Mouse (Mus musculus) stomach, embryonic 14.5 days (tissue): ENCODE data around the gene Tsnax. TPM values are rescaled to one million over a fixed set of nuclear protein-coding genes. Genes with fewer than 3 reads are reported as not detected.

Source experiments
- ATAC-seq: fragments of 200-750 bp; cut with Nextera tagmentation; 2 replicates; pipeline ENCODE4 v1.8.0; 2017; ENCODE audit warnings: low read depth, moderate TSS enrichment; ENCODE audit not compliant: insufficient number of reproducible peaks, insufficient read depth, low FRiP score
- H3K27ac ChIP-seq: fragments of 300-500 bp; sonication (generic); 2 replicates; pipeline ENCODE4 v1.5.1; 2014; ENCODE audit warnings: mild to moderate bottlenecking, low read length, moderate library complexity, mixed read lengths
- H3K27me3 ChIP-seq: fragments of 300-500 bp; sonication (generic); 2 replicates; pipeline ENCODE4 v1.6.1; 2014; ENCODE audit warnings: low read length, control low read depth, mixed read lengths; ENCODE audit not compliant: control insufficient read depth, insufficient read depth
- H3K36me3 ChIP-seq: fragments of 300-500 bp; sonication (generic); 2 replicates; pipeline ENCODE4 v1.6.1; 2014; ENCODE audit warnings: mild to moderate bottlenecking, control low read depth, low read length, moderate library complexity, mixed read lengths; ENCODE audit not compliant: control insufficient read depth, insufficient read depth
- H3K4me1 ChIP-seq: fragments of 300-500 bp; sonication (generic); 2 replicates; pipeline ENCODE4 v1.6.1; 2014; ENCODE audit warnings: low read length, control low read depth, mixed read lengths; ENCODE audit not compliant: control insufficient read depth, insufficient read depth
- H3K4me2 ChIP-seq: fragments of 300-500 bp; sonication (generic); replicated peaks from 2 replicates; pipeline ENCODE4 v1.6.1; 2014; ENCODE audit warnings: low read depth, low read length, control low read depth
- H3K4me3 ChIP-seq: fragments of 300-500 bp; sonication (generic); 2 replicates; pipeline ENCODE4 v1.5.1; 2014; ENCODE audit warnings: low read depth, low read length, control low read depth
- H3K9ac ChIP-seq: fragments of 300-500 bp; sonication (generic); replicated peaks from 2 replicates; pipeline ENCODE4 v1.6.1; 2014; ENCODE audit warnings: low read depth, mild to moderate bottlenecking, control low read depth, low read length, moderate library complexity, mixed read lengths
- H3K9me3 ChIP-seq: fragments of 300-500 bp; sonication (generic); 2 replicates; pipeline ENCODE4 v1.6.1; 2016; ENCODE audit warnings: low read depth, low read length, control low read depth; ENCODE audit not compliant: control insufficient read depth
- WGBS: fragments of 180-500 bp; shearing (Covaris S2); extraction: QIAGEN DNeasy Blood & Tissue Kit; methylation state at CpG from one replicate; pipeline ENCODE4 v1.1.7; 2014; 5-methylcytosine and 5-hydroxymethylcytosine counted together
- polyA plus RNA-seq: library from polyadenylated mRNA; unstranded; fragments of >200 nt; fragmentation: Nextera tagmentation; extraction: Ambion mirVana; gene quantifications from 2 replicates; pipeline ENCODE4 v1.2.1, GENCODE M21; 2014

Gene Tsnax
- polyA plus RNA-seq, 1 experiment from 2014 or later, result 128 TPM

DNA sequence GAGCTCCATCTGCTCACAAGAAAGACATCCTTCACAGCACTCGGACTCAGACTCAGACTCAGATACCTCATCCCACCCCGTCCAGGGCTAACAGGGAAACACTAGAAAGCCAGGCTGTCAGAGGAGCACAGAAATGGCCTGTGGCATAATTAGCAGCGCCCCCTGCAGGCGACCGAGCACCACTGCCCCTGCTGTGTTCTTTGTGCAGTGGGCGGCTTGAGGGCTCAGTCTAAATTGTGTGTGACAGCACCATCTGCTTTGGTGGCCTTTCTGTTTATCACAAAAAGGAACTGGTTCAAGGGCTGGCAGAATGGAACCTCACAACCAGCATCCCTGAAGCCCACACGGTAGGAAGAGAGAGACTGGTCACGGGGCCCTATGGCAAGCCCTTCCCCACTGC is 21.9 kb downstream of the Tsnax start:
- Histone ChIP-seq H3K36me3 (peaks cover 29% of the 10 kb centered on the region), H3K27me3 (no peaks in the 10 kb centered on the region), H3K9ac (no peak overlapping the region), H3K4me2 (no peak overlapping the region), H3K4me1 (no peaks in the 10 kb centered on the region), H3K9me3 (no peaks in the 10 kb centered on the region), H3K4me3 (no peak overlapping the region), H3K27ac (no peak overlapping the region)
- WGBS, result 41% methylated on average over 8 of the region's 8 CpGs
- ATAC-seq, result no peak

DNA sequence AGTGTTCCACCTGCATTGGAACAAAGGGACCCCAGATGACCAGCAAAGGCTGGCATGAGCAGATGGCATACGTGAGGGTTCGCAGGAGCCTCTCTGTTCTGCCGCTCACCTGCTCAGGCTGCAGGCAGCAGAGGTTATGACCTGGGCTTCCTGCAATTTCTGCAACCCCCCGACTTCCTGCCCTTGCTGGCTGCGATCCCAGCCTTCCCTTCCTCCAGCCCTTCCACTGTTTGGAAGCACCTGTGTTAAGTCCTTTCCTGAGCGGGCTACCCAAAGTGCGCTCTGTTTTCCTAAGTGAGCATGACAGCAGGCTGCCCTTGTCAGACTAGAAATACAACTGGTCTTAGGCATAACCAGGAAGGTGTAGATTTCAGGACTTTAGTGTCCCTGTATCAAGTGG is 24.3 kb downstream of the Tsnax start:
- WGBS, result 57% methylated on average over 7 of the region's 7 CpGs
- no peaks in the 10 kb centered on the region for H3K4me1 ChIP-seq
- H3K27me3 ChIP-seq, result no peaks in the 10 kb centered on the region
- peaks cover 5% of the 10 kb centered on the region; the same call in 1 of the 2 replicates for H3K9me3 ChIP-seq
- no peak overlapping the region for H3K9ac ChIP-seq
- no peak overlapping the region for H3K27ac ChIP-seq
- no peak overlapping the region for H3K4me2 ChIP-seq
- no peak overlapping the region for H3K4me3 ChIP-seq
- no peak for ATAC-seq
- peaks cover 19% of the 10 kb centered on the region for H3K36me3 ChIP-seq

DNA sequence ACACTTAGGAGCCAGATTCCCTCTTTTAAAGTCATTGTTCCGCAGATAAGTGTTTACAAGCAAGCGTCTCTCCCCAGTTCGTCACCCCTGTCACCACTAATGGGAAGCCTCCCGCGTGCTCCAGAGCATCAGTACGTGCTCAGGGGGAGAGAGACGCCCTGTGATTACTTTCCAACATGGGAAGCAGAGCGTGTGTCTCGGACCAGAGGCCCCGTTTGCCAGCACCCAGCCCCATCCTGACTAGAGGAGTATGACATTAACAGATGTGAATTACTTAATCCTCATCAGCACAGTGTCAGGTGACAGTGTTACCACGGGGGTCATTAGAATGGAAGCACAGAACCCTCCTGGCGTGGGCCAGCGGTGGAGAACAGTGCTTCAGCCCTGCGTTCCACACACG is 25.9 kb downstream of the Tsnax start:
- Histone ChIP-seq H3K4me3 (no peak overlapping the region), H3K27ac (no peak overlapping the region), H3K27me3 (no peaks in the 10 kb centered on the region), H3K36me3 (peaks cover 9% of the 10 kb centered on the region), H3K9me3 (peaks cover 5% of the 10 kb centered on the region; the same call in 1 of the 2 replicates), H3K4me2 (no peak overlapping the region), H3K4me1 (no peaks in the 10 kb centered on the region), H3K9ac (no peak overlapping the region)
- 81% methylated on average over 15 of the region's 15 CpGs for WGBS
- no peak for ATAC-seq

DNA sequence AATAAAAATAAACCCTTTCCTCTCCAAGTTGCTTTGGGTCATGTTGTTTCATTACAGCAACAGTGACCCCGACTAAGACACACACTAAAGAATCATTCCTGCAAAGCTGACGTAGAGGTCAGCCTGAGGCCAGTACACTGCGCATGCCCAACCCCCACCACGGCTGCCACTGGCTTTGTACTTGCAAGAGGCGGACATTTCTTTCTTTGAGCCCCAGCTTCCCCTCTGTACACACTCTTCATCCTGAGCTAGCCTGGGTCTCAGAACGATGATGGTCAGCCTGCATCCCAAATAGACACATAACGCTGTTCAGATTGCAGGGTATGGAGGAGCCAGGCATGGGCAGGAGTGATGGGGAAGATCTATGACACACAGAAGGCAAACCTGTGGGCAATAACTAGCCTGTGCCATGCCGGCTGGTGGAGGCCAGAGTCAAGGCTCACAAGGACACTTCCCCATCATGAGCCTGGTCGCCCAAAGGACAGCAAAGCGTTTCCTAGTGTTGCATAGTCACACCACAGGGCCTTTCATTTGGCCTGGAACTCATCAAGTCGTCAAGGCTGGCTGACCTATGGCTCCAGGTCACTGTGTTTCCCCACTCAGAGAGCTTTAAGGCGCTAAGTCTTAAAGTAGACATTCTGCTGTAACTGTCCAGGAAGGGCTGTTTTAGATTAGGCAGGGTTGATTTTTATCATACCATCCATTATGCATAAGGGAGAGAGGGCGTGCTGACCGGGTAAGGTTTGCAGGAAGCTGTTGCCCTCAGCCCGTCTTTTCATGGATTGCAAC is 28.0 kb downstream of the Tsnax start:
- H3K27ac ChIP-seq, result no peak overlapping the region

DNA sequence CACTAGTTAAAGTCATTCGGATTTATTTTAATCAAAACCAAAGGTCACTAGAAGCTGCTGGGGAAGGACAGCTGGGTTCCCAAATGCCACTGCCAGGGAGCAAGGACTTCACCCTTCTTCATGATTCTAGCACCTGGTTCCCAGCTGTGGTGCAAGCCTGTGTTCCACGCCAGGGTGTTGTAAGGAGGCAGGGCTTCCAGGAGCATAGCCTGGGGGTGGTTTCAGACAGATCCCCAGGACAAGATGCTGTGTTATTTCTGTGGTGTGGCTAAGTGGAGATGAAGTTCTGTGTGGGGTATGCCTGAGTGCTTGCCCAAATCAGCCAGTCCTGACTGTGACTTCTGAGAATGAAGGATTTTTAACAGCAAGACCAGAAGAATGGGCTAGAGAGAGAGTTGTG is 28.7 kb downstream of the Tsnax start:
- Histone ChIP-seq H3K4me3 (no peak overlapping the region), H3K9ac (no peak overlapping the region), H3K4me1 (no peaks in the 10 kb centered on the region), H3K9me3 (peaks cover 5% of the 10 kb centered on the region; the same call in 1 of the 2 replicates), H3K27me3 (no peaks in the 10 kb centered on the region), H3K36me3 (peaks cover 5% of the 10 kb centered on the region; the same call in 1 of the 2 replicates), H3K4me2 (no peak overlapping the region), H3K27ac (no peak overlapping the region)
- ATAC-seq, result no peak
- WGBS, result 50% methylated on average over 2 of the region's 2 CpGs

More for the DNA sequence above, 28.0 kb downstream of the Tsnax start:
- peaks cover 5% of the 10 kb centered on the region; the same call in 1 of the 2 replicates for H3K9me3 ChIP-seq
- H3K36me3 ChIP-seq, result peaks cover 5% of the 10 kb centered on the region; the same call in 1 of the 2 replicates
- H3K4me1 ChIP-seq, result no peaks in the 10 kb centered on the region
- no peaks in the 10 kb centered on the region for H3K27me3 ChIP-seq
- 63% methylated on average over 15 of the region's 15 CpGs for WGBS
- no peak overlapping the region for H3K4me3 ChIP-seq
- no peak overlapping the region for H3K9ac ChIP-seq
- ATAC-seq, result no peak
- H3K4me2 ChIP-seq, result no peak overlapping the region

DNA sequence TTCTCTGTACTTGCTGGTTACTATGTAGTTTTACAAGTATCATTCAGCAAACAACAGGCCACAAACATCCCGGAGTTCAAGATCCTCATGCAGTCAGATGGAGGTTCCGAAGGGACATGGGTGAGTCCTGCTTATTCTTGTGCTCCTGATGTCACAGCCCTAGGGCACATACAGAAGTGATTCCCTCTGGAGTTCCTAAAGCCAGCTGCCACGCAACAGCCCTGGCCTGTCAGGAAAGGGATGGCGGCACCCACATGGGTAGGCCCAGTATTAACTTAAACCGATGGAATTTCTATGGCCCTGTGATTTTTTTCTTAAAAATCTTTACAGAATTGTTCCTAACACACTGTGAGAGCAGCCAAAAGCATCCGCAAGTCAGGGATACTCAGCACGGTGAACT is 30.6 kb downstream of the Tsnax start:
- peaks cover 5% of the 10 kb centered on the region; the same call in 1 of the 2 replicates for H3K9me3 ChIP-seq
- H3K4me1 ChIP-seq, result no peaks in the 10 kb centered on the region
- no peak for ATAC-seq
- no peak overlapping the region for H3K4me3 ChIP-seq
- H3K27ac ChIP-seq, result peak overlapping the region; percentile 6; the same call in 1 of the 2 replicates
- H3K36me3 ChIP-seq, result peaks cover 5% of the 10 kb centered on the region; the same call in 1 of the 2 replicates
- H3K9ac ChIP-seq, result no peak overlapping the region
- WGBS, result 69% methylated on average over 7 of the region's 7 CpGs
- H3K4me2 ChIP-seq, result no peak overlapping the region
- no peaks in the 10 kb centered on the region for H3K27me3 ChIP-seq

DNA sequence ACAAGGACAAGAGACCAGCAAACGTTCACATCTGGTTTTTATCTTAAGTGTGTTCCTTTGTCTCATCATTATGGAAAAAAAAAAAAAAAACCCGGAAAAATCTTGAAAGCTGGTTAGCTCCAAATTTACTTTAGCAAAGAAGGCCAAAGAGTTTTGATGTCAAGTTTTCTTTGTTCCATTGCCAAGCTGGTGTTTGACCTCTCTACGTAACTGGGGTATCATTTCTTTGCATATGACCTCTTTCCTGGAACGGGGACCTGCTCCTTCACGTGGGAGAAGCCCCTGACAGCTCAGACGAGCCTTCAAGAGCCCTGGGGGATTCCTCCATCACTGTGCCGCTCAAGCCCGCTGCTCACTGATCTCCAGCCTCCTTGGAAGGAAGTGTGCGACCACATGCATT is 31.1 kb downstream of the Tsnax start:
- Histone ChIP-seq H3K9ac (no peak overlapping the region), H3K4me3 (no peak overlapping the region), H3K4me1 (no peaks in the 10 kb centered on the region), H3K4me2 (no peak overlapping the region), H3K9me3 (peaks cover 5% of the 10 kb centered on the region; the same call in 1 of the 2 replicates), H3K36me3 (peaks cover 2% of the 10 kb centered on the region; the same call in 1 of the 2 replicates), H3K27ac (peak overlapping the region; percentile 27; the same call in 1 of the 2 replicates), H3K27me3 (no peaks in the 10 kb centered on the region)
- WGBS, result 32% methylated on average over 9 of the region's 9 CpGs
- ATAC-seq, result no peak

DNA sequence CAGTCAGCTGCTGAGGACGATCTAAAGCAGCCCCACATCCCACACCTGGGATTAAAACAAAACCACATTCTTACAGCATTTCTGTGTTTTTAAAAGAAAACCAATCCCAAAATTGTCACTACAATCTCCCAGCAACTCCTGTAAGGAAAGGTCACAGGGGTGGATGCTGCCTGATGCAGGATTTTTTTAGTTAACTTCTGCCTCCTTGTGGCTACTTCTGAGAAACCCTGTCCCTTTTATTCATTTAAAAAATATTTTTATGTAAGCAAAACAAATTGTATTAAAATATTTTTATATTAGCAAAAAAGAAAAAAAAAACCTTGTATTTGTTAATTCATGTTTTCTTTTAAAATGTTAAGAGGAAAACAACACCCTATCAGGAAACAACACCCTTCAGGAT is 33.0 kb downstream of the Tsnax start:
- H3K4me1 ChIP-seq, result no peaks in the 10 kb centered on the region
- no peaks in the 10 kb centered on the region for H3K27me3 ChIP-seq
- 90% methylated on average over 1 of the region's 1 CpGs for WGBS
- no peak overlapping the region for H3K9ac ChIP-seq
- no peak overlapping the region for H3K4me2 ChIP-seq
- ATAC-seq, result no peak
- H3K27ac ChIP-seq, result no peak overlapping the region
- H3K36me3 ChIP-seq, result no peaks in the 10 kb centered on the region
- no peak overlapping the region for H3K4me3 ChIP-seq
- no peaks in the 10 kb centered on the region for H3K9me3 ChIP-seq
